Mouse (Mus musculus) gastrocnemius, adult 8-10 months (tissue): ENCODE results near the gene A430033K04Rik. TPM values are rescaled to one million over a fixed set of nuclear protein-coding genes. Genes with fewer than 3 reads are reported as not detected.
A peak's percentile ranks its signal among the peaks of the same experiment; 100 is the strongest.

Source experiments
- DNase-seq, 2 experiments: peaks; one replicate each; pipeline ENCODE4 v3.0.0; 2022; ENCODE audit warnings: low spot score in 2 of 2
- total RNA-seq, 4 experiments: library from RNA; stranded (reverse); gene quantifications; 2 replicates each; pipeline ENCODE4 v1.2.4; 2022

The A430033K04Rik gene
- 1 to 10 TPM; 2.3 to 2.9 (median 2.8) TPM for total RNA-seq

DNA sequence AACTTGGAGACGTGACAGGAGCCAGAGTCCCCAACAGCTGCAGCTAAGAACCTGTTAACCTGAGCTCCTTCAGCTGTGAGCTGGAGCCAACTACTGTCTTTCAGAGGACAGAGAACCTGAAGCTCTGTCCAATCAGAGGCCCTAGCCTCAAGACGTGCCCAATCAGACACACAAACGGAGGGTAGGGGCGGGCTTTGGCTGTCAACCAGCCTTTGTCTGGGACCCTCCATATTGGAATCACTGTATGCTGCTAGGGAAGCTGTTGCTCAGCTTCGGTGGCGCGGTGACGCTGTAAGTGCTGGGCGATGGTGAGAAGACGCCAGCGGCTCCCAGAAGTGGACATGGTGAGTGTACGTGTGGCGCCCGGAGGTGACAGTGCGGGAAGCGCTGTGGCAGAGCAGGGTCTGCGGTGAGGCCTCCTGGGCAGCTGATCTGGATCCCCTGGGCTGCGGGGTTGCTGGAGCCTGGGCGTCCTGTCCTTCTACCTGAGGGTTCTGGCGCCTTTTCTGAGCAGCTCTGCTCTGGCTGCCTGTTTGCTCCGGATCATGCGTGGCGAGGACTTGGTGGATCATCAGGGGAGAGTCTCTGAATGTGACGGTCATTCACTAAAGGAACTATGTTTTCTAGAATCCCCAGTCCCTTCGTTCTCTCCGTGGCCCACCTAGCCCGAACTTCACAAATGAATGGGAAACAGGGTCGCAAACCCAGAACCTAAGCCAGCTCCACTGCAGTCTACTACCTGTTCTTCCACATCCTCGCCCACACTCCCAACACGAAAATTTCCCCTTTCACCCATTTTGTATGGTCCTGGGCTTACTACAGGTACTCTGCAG is at the start of gene A430033K04Rik:
Gene A430033K04Rik, plus strand, starts transcription at position 215 of the 833 bp plus-strand sequence.
- DNase-seq: peak; percentile 88 to 91

DNA sequence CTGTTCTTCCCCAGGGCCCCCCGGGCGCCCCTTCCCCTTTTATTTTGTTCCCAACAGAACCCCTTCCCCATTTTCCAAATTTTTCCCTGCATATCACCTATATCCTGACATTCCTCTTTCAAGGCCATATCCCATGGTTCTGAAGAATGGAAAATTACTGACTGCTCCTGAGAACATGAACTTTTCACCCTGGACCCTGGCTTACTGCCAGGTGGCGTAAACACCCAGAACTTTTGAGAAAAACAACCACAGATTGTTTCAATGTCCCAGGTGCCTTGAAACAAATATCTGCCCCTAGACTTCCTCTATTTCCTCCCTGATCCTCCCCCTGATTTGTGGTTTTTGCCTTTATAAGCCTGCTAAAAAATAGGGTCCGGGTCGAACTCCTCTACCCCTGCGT is 35.3 kb upstream of the A430033K04Rik start:
- no peak for DNase-seq

DNA sequence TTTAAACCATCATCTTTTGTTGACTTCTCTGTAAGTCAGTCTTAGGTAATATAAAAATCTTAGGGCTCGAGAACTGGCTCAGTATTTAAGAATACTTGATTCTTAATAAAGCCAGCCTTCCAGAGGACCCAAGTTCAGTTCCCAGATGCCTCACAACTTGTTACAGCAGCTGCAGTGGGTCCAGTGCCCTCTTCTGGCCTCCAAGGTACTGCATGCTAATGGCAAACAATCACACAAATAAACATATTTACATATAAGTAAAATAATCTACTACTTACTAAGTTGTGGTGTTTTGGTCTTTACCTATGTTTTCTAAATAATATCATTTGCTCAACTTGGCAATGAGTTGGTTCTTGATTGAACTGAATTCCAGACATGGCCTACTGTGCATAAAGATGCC is 4.3 kb upstream of the A430033K04Rik start:
- no peak for DNase-seq

DNA sequence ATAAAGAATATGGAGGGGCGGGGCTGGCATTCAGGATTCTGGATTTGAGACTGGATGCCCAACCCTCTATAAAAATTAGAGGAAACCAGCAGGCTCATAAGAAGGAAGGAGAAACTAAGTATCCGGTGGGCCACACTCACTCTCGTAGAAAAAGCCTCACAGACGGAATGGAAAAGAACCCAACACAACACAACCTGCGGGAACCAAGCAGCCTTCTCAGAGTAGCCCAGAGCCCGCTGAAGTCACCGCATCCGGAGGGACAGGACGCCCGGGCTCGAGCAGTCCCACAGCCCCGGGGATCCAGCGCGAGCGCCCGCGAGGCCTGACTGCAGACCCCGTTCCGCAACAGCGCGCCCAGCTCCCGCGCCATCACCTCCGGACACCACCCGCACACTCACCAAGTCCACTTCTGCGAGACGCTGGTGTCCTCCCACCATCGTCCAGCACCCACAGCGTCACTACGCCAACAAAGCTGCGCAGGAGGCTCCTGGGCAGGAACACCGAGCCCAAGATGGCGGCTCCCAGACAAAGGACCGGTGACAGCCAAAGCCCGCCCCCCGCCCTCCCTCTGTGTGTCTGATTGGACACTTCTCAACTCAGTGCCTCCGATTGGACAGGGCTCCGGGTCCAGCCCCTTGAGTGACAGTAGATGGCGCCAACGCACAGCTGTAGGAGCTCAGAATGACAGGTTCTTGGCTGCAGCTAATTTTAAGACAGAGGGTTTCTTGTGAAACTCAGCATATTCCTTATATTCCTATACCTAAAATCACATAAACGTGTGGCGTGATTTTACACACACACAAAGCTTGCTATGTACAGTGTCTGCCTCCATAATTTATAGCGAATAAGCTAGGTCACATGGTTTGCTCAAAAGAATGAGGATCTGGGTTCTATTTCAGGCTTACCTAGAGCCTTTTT is 3.2 kb upstream of the A430033K04Rik start, which contains the start of gene Zfp68:
Gene Zfp68, minus strand, starts transcription at position 551 of the 918 bp plus-strand sequence.
- DNase-seq: peak; percentile 87 to 91

DNA sequence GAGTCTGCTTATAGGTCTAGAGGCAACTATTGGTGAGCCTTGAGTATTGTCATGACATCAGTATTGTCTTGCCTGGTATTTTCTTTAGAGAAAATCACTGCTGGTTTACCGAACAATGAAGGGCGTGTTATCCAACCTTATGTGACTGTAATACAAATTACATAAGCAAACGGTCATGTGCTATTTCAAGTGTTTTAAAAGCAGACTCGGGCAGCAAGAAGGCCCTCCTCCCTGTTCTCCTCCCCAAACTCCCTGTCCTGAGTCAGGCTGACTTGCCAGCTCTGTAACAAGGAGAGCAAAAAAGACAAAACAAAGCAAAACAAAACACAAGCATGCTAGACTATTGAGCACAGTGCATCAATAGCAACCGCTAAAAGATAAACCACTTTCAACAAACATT is 1.8 kb upstream of the A430033K04Rik start:
- no peak for DNase-seq

DNA sequence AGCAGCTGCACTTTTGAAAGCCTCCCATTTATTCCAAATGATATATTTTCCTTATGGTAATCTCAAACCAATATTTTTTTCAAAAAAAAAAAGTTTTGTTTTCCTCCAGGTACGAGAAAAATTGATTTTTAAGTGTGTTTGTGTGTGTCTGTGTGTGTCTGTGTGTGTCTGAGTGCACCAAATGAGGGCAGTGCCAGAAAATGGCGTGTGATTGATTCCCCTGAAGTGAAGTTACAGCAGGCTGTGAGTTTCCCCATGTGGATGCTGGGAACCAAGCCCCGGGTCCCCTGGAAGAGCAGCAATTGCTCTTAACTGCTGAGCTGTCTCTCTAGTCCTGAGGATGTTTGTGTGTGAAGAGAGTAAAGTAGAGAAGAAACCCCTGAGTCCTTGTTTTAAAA is 818 bp downstream of the A430033K04Rik start:
- DNase-seq: no peak

DNA sequence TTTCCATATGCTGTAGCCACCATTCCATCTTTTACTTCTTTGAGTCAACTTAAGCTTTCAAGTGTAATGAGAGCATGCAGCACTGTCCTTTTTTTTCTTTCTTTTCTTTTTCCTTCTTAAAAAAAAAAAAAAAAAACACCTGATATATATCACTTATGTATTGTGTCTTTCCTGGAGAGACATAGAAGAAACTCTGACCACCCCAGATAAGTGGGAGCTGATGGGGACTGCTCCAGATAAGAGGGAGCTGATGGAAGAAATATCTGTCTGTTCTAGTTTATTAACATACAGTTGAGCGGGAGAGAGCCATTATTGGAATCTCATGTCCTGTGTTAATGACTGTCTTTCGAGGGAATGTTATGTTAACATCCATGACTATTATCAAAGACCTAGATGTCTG is 13.8 kb downstream of the A430033K04Rik start:
- no peak for DNase-seq

DNA sequence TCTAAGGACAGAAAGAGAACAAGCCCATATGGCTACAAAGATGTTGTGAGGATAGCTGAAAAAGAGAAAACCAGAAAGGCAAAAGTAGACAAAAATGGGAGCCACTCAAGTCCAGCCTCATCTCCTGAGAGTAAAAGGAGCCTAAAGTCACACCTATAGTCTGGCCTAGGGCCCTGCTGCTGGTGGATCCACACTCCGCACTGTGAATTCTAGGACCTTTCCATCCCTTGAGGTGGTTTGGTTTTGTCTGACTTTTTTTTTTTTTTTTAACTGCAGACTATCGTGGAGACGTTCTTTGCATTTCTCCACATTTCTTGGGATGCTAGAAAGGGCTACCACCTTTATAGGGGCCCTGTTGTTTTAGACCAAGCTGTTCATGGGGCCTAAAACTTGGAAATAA is 18.4 kb downstream of the A430033K04Rik start:
- no peak for DNase-seq

DNA sequence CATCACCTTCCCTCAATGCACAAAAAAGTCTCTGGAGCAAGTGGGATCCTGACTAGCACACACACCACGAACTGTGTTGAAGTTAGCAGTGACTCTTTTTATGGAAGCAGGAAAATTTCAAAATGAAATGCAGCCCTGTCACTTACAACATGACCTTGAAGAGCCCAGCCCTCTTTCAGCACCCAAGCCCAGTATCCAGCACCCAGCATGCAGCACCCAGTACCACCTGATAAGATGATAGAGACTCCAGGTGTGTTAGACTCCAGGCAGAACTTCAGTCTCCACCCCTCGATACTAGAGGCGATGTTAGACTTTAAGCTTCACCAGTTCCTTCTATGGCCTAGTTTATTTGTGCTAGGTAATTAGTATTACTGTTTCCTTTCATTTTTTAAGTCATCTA is 19.1 kb downstream of the A430033K04Rik start:
- no peak for DNase-seq

DNA sequence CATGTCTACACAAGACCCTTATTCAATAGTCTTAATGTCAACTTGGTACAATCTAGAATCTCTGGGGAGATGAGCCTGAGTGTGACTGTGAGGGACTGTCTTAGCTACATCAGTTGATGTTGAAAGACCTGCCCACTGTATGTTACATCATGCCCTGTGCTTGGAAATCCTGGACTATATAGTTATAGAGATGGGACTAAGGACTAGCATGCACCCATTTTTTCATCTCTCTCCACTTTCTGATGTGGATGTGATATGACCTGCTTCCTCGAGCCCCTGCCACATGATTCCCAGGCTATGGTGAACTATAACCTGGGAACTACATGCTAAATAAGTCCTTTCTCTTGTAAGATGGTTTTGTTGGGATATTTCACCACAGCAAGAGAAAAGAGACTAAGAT is 30.3 kb downstream of the A430033K04Rik start:
- no peak for DNase-seq

DNA sequence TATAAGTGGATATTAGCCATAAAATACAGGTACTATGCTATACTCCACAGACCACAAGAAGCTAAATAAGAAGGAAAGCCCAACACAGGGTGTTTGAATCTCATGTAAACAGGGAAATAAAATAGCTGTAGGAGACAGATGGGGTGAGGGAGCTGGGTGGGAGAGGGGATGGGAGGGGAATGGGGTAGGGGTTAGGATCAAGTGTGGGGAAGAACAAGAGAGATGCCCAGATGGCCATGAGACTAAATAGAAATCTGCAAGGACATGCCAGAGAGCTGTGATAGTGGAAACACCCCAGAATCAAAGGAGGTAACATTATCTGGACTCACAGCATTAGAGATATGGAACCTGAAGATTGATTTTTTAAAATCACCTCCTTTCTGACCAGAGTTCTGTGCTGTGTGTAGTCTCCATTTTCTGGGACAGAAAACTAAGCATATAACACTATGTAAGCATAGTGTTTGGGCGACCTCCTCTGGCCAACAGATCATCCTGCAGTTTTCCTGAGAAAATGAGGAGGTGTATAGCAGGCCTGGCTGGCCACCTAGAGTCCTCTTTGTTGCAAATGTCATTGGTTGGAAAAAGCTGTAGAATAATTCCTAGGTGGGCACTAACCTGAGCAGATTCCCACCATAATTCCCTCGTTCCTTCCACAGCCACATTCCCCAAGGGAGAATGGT is 34.0 kb downstream of the A430033K04Rik start:
- DNase-seq: no peak

DNA sequence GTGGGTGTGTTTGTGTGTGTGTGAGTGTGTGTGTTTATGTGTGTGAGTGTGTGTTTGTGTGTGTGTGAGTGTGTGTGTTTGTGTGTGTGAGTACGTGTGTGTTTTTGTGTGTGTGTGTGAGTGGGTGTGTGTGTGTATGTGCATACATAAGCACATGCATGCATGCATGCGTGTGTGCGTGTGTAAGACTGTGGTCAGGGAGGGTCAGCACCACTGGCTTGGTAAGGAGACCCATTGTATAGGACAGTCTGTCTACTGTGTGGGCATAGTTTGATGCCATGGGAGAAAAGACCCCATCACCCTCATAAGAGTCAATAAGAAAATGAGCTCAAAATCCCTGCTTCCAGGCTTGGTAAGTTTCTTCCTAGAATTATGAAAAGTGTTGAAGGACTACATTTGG is 34.7 kb downstream of the A430033K04Rik start:
- no peak for DNase-seq

DNA sequence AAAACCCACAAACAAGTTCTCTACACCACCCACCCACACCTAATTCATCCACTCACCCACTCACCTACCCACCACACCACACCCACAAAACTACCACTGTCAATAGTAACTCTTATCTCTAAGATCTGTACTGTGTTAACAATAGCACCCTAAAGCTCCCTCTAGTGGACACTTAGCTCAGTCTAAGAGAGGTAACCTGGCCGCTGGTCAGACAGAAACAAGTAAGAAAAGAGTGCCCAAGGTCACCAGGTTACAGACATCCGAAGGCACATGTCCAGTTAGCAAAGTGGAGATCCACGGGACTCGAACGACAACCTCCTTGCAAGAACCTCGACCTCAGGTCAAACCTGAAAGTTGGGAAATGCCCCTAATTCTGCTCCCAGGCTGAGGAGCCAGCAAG is 35.2 kb downstream of the A430033K04Rik start:
- DNase-seq: no peak

DNA sequence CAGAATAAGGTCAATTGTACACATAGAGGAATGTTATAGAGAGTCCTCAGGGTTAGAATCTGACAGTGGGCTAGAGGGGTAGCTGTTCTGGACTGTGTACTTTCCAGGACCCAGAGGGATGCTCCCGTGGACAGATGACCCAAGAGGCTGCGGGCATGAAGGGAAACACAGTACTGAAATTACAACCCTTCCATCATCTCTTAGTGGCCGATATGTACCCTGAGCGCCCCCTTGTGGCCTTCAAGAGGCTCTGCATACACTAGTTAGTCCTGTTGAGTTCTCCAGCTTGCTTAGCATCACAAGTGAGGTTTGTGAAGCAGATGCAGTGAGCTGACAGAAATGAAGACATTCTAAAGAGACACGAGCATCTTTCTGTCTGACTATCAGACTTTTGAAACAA is 36.3 kb downstream of the A430033K04Rik start:
- DNase-seq: no peak

DNA sequence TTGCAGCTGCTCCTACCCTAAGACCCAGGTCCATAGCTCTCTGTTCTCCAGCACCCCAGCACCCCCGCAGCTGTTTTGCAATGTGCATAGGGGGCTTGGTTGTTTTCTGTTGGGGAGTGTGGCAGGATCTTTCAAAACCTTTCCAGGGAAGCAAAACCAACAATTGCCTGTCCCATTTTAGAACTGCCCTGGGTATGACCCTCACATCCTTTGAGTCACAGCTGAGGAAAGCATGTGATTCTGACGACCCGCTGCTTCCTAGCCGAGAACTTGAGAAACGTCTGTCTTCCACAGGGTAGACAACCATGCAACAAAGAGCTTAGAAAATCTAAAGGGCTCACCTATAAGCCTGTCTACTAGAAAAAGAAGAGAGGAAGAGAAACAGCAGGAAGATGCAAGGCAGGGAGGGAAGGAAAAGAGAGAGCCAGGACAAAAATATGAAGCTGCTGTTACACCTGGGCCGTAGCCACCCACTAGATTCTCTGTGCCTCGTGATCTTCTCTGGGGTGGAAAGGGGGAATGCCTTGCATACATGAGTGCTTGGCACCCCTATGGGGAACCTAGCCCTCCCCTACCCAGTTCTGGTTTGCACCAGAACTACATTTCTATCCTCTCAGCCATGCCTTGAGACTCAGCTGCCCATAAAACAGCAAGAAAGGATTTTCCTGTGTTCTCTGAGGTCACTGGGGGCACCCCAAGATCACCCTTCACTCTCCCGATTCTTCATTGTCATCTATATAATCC is 60.5 kb downstream of the A430033K04Rik start:
- DNase-seq: no peak

DNA sequence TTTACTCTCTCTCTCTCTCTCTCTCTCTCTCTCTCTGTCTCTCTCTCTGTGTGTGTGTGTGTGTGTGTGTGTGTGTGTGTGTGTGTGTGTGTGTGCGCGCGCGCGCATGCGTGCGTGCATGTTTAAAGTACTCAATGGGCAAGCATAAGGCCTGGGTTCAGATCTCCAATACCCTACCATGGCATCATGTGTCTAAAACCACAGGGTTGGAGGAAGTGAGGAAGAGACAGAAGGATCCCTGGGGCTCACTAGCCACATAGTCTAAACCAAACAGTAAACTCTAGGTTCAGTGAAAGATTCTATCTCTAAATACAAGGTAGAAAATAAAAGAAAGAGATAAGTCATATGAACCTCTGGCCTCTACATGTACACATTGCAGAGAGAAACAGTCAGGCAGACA is 61.2 kb downstream of the A430033K04Rik start:
- no peak for DNase-seq

DNA sequence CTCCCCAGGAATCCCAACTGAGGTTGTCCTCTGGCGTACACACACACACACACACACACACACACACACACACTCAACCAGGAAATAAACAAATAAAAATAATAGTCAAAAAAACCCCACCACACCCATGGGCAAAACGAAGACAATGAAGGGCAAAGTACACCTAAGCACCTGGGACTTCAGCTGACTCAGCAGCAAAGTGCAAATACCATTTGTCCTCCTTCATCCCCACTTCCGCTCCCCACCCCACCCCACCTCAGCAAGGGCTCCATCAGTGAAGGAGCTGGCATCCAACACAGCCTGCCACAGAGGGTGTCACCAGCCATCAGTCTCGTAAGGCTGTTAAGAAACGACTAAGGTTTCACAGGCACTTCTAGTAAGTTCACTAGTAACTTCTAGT is 64.8 kb downstream of the A430033K04Rik start:
- DNase-seq: no peak

DNA sequence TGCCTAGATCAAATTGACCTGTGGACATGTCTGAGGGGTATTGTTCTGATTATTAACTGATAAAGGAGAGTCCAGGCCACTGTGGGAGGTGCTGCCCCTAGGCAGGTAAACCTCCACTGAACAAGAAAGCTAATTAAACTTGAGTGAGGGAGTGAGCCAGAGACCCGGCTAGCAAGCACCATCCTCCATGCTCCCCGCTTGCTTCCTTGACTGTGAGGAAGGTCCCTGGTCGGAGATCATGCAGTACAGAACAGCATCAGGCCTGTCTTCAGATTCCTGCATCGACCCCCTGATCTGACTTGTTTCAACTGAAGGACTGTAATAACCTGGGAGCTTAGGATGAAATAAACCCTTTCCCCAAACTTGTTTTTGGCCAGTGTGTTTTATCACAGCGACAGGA is 66.6 kb downstream of the A430033K04Rik start:
- no peak for DNase-seq

DNA sequence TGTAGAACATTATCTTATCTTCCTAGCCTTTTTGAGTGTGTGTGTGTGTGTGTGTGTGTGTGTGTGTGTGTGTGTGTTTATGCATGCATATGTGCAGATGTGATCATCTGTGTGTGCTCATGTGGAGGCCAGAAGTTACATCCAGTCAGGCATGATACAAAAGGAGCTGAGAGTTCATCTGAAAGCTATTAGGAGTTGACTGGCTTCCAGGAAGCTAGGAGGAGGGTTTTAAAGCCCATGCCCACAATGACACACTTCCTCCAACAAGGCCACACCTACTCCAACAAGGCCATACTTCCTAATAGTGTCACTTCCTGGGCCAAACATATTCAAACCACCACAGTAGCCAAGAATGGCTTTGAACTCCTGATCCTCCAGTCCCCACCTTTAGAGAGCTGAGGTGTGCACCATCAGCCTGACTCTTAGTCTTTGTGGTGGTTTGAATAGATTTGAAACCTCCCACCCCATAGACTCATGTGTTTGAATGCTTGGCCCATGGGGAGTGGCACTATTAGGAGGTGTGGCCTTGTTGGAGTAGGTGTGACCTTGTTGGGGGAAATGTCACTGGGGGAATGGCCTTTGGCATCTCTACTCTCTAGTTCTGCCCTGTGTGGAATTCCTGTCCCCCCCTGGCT is 70.4 kb downstream of the A430033K04Rik start:
- DNase-seq: no peak

DNA sequence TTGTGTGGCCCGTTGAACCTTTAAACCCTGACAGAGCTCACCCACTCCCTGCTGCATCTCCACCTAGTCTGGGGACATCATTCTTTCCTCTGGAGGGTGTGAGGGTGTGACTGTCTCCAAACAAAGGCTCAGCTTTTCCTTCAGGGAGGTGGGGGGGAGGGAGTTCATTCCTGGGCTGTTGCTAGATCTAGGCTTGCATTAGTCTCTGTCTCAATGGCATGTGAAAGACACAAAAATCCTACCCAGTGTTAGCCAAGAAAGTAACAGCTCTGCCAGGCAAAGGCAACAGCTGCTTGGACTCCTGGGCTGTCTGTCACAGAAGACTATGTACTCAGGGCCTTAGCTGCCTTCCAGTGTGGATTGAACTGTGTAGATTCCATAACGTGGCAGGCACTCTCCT is 71.4 kb downstream of the A430033K04Rik start:
- no peak for DNase-seq
